Mouse (Mus musculus) stomach, postnatal 0 days (tissue): ENCODE results near the gene Cntnap2.

Source experiments
- CTCF ChIP-seq: IDR thresholded peaks from 2 replicates; pipeline ENCODE4 v1.5.1; 2016; ENCODE audit warnings: antibody characterized with exemption, low read depth, mild to moderate bottlenecking, moderate library complexity
- EP300 ChIP-seq: optimal IDR thresholded peaks from 2 replicates; pipeline ENCODE3; 2016; ENCODE audit warnings: antibody characterized with exemption

DNA sequence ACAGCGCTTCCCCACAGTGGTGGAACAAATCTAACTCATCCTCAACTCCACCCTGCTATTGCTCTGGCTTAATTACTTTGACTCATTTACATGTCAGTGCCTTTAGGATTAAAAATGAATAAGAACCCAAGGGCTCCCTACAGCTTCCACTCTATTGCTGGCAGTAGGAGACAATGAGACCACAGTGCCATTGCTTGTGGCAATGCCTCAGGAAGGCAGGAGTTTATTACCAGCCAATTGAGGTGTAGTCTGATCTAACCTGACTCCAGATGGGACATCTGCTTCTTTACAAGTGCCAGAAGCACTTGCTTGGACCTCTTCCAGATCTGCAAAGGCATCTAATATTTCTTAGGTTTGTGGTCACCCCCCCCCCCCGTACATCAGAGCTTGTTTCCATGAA, 1615.9 kb downstream of the Cntnap2 start:
- TF ChIP-seq EP300 (no peak), CTCF (no peak)
